Mouse (Mus musculus) olfactory bulb, adult 2 months (tissue): Measurements from ENCODE around the gene Katnbl1. TPM values are rescaled to one million over a fixed set of nuclear protein-coding genes. Genes with fewer than 3 reads are reported as not detected.
"Not testable (repeated sequence)": the region's sequence is repeated elsewhere in the genome, so short reads cannot be mapped to it uniquely, and the experiment has no call there.

ENCODE experiments used
- H3K27ac ChIP-seq: fragments of 200-500 bp; 2 replicates; pipeline ENCODE4 v1.5.1; 2012; ENCODE audit warnings: low read depth, low read length; ENCODE audit not compliant: insufficient read depth
- H3K4me1 ChIP-seq: fragments of 200-500 bp; 2 replicates; pipeline ENCODE4 v1.6.1; 2012; ENCODE audit warnings: low read length; ENCODE audit not compliant: control insufficient read depth, insufficient read depth
- H3K4me3 ChIP-seq: fragments of 200-500 bp; 2 replicates; pipeline ENCODE4 v1.5.1; 2012; ENCODE audit warnings: mild to moderate bottlenecking, low read depth, low read length, moderate library complexity; ENCODE audit not compliant: insufficient read depth
- CTCF ChIP-seq: fragments of 200-500 bp; IDR thresholded peaks from 2 replicates; pipeline ENCODE4 v1.5.1; 2012; ENCODE audit warnings: low read depth, mild to moderate bottlenecking, low read length, moderate library complexity; ENCODE audit not compliant: insufficient read depth
- POLR2A ChIP-seq: fragments of 200-500 bp; IDR thresholded peaks from 2 replicates; pipeline ENCODE4 v1.6.1; 2012; ENCODE audit warnings: mild to moderate bottlenecking, low read depth, low read length, moderate library complexity; ENCODE audit not compliant: insufficient read depth
- WGBS: fragments of 180-500 bp; shearing (Covaris S2); methylation state at CpG from one replicate; pipeline ENCODE4 v1.1.7; 2018; 5-methylcytosine and 5-hydroxymethylcytosine counted together
- polyA plus RNA-seq: library from polyadenylated mRNA; stranded (reverse); fragments of >200 nt; gene quantifications from 2 replicates; pipeline ENCODE4 v1.2.4, GENCODE M21; 2012; ENCODE audit warnings: low replicate concordance; ENCODE audit not compliant: missing spikeins, insufficient read depth, insufficient read length

The Katnbl1 gene
- polyA plus RNA-seq, 1 experiment, result not detected

GRCm38 (mm10) chr2:112432523-112432922 is 53.5 kb downstream of the Katnbl1 start:
- H3K27ac ChIP-seq, result no peak overlapping the region
- H3K4me1 ChIP-seq, result no peaks in the 10 kb centered on the region
- H3K4me3 ChIP-seq, result no peak overlapping the region
- TF ChIP-seq CTCF (no peak), POLR2A (no peak)
- WGBS, result 86% methylated on average over 2 of the region's 2 CpGs

- no peak overlapping the region for H3K27ac ChIP-seq
- TF ChIP-seq POLR2A (no peak), CTCF (no peak)
- 75% methylated on average over 2 of the region's 2 CpGs for WGBS
- H3K4me1 ChIP-seq, result no peaks in the 10 kb centered on the region
- H3K4me3 ChIP-seq, result no peak overlapping the region
Measured at GRCm38 (mm10) chr2:112433359-112433758, 54.3 kb downstream of the Katnbl1 start.

GRCm38 (mm10) chr2:112436292-112436691 is 57.3 kb downstream of the Katnbl1 start:
- 76% methylated on average over 4 of the region's 4 CpGs for WGBS
- Histone ChIP-seq H3K4me1 (no peaks in the 10 kb centered on the region), H3K4me3 (no peak overlapping the region), H3K27ac (no peak overlapping the region)
- TF ChIP-seq CTCF, result no peak
- TF ChIP-seq POLR2A, result no peak

- H3K4me1 ChIP-seq, result no peaks in the 10 kb centered on the region
- TF ChIP-seq CTCF (no peak), POLR2A (no peak)
- no peak overlapping the region for H3K4me3 ChIP-seq
- no peak overlapping the region for H3K27ac ChIP-seq
- WGBS, result 94% methylated on average over 2 of the region's 2 CpGs
Measured at GRCm38 (mm10) chr2:112437589-112437988, 58.6 kb downstream of the Katnbl1 start.

- WGBS, result 58% methylated on average over 2 of the region's 2 CpGs
- no peaks in the 10 kb centered on the region for H3K4me1 ChIP-seq
- no peak overlapping the region for H3K4me3 ChIP-seq
- TF ChIP-seq CTCF (no peak), POLR2A (no peak)
- no peak overlapping the region for H3K27ac ChIP-seq
Measured at GRCm38 (mm10) chr2:112443491-112443890, 64.5 kb downstream of the Katnbl1 start.

GRCm38 (mm10) chr2:112445511-112445910 is 66.5 kb downstream of the Katnbl1 start:
- H3K27ac ChIP-seq, result no peak overlapping the region
- H3K4me1 ChIP-seq, result no peaks in the 10 kb centered on the region
- TF ChIP-seq CTCF (no peak), POLR2A (no peak)
- H3K4me3 ChIP-seq, result no peak overlapping the region

- WGBS, result 66% methylated on average over 4 of the region's 4 CpGs
- not testable (repeated sequence) for H3K4me1 ChIP-seq, H3K4me3 ChIP-seq, H3K27ac ChIP-seq
Measured at GRCm38 (mm10) chr2:112448046-112448445, 69.0 kb downstream of the Katnbl1 start.

GRCm38 (mm10) chr2:112448510-112449059 is 69.6 kb downstream of the Katnbl1 start:
- no peaks in the 10 kb centered on the region for H3K4me1 ChIP-seq
- TF ChIP-seq POLR2A, result no peak
- TF ChIP-seq CTCF, result no peak
- H3K27ac ChIP-seq, result no peak overlapping the region

GRCm38 (mm10) chr2:112449597-112450296 is 70.7 kb downstream of the Katnbl1 start:
- 35% methylated on average over 4 of the region's 4 CpGs for WGBS

More at GRCm38 (mm10) chr2:112448510-112449059, 69.6 kb downstream of the Katnbl1 start:
- no peak overlapping the region for H3K4me3 ChIP-seq

GRCm38 (mm10) chr2:112452513-112452912 is 73.5 kb downstream of the Katnbl1 start:
- not testable (repeated sequence) for H3K27ac ChIP-seq, H3K4me3 ChIP-seq, H3K4me1 ChIP-seq

More at GRCm38 (mm10) chr2:112449597-112450296, 70.7 kb downstream of the Katnbl1 start:
- H3K27ac ChIP-seq, result no peak overlapping the region
- no peak overlapping the region for H3K4me3 ChIP-seq
- no peak for TF ChIP-seq CTCF
- TF ChIP-seq POLR2A, result no peak
- H3K4me1 ChIP-seq, result no peaks in the 10 kb centered on the region
